Mouse (Mus musculus) c-Kit-positive CD71-positive TER-119-positive erythroid progenitor cells, embryonic 14.5 days (primary cell): Measurements from ENCODE around the gene Guca1b.

Experiments used
- DNase-seq: peaks from one replicate; pipeline ENCODE4 v3.0.0-alpha.2; 2013; ENCODE audit warnings: low spot score

Guca1b gene

DNA sequence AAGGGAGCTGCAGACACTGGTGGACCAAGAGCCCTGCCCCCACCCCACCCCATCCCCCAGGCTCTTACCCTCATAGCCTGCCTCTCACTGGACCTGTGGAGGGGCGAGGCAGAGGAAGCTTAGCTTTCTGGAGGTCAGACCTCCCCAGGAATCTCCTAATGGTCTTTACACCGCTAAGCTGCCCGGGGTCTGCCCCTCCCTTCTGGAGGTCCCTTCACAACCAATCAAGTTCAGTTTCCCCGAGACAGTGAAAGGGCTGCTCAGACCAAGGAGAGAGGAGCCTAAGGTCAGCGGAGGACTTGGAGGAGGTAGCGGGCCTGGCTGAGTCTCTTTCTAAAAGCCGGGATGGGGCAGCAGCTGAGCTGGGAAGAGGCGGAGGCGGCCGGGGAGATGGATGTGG is at the start of gene Guca1b:
Guca1b (plus strand) TSS at position 249 of the 400 bp plus-strand sequence.
- DNase-seq, result no peak

DNA sequence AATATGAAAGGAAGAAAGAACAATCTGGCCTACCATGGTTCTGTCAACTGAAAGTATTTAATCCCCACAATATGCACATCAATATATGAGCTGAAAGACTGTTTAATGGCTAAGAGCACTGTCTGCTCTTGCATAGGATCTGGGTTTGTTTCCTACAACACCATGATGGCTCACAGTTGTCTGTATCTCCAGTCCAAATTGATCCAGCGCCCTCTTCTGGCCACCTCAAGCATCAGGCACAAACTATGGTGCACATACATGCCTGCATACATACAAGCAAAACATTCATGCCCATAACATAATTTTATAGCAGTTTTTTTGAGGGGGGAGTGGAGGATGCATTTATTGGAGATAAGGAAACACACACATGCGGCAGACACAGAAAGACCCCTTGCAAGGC is 42.1 kb upstream of the Guca1b start:
- no peak for DNase-seq

DNA sequence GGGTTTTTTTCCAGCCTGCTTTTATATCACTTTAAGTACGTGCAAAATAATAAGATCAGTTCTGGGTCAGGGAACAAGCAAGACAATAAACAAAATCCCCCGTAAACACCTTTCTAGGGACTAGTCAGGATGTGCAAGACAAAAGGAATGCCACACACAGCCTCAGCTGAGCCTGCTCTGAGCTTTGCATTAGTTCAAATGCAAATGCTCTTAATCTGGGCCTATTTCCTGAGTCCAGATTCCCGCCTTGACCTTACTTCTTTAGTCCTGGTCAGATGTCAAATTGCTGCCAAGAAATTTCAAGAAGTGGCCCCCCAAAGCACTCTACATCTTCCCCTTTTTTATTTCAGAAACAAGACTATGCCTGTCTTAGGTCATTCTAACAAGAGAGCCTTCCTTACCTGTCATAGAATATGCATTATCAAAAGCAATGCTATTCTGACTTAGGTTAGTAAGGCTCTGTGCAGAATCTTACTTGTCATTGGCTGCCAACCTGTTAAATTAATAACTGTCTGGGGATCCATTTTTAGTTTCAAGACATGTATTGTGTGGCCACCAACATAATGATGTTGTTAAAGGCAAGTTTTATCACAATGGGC is 35.4 kb upstream of the Guca1b start:
- no peak for DNase-seq

- peak; percentile 52 for DNase-seq
Measured at GRCm38 (mm10) chr17:47359964-47360363, 25.2 kb upstream of the Guca1b start.

- no peak for DNase-seq
Measured at GRCm38 (mm10) chr17:47361343-47361742, 23.9 kb upstream of the Guca1b start.

- DNase-seq, result peak; percentile 88
Measured at GRCm38 (mm10) chr17:47368401-47369086, 16.6 kb upstream of the Guca1b start, which contains the start of gene Mrps10. Gene Mrps10, plus strand, starts transcription at chr17:47368887.

DNA sequence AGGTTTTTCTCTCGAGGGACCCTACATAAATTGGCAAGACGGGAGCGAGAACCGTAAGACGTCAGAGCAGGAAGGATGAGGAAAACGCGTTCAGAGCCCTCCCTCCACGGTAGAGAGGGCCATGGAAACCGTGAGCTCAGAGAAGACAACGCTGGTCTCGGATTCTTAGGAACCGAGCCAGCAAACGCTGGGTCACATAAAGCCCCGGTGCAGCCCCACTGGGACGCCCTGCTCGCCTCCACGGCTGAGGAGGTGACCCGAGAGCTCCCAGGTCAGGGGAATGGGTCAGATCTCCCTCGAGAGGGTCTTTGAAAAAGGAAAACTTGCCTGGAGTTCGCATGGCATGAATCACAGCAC is 16.1 kb upstream of the Guca1b start:
- no peak for DNase-seq

- peak; percentile 60 for DNase-seq
Measured at GRCm38 (mm10) chr17:47371451-47371850, 13.7 kb upstream of the Guca1b start.

DNA sequence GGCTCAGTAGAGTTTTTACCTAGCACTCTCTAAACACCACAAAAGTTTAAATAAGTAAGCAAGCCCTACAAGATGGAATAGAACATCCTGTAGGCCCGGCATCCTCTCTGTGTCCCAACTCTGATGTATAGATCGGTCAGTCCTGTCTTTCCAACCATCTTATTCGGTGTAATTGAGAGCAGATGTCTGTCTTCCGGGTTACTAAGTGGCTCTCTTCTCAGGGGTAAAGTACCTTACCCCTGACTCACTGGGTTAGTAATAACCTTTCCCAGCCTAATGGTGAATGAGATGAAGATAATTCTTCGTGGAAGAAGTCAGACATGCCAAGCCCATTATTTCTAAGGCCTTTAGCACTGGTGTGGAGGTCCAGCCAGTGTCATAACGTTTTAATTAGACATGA is 11.2 kb upstream of the Guca1b start:
- no peak for DNase-seq

DNA sequence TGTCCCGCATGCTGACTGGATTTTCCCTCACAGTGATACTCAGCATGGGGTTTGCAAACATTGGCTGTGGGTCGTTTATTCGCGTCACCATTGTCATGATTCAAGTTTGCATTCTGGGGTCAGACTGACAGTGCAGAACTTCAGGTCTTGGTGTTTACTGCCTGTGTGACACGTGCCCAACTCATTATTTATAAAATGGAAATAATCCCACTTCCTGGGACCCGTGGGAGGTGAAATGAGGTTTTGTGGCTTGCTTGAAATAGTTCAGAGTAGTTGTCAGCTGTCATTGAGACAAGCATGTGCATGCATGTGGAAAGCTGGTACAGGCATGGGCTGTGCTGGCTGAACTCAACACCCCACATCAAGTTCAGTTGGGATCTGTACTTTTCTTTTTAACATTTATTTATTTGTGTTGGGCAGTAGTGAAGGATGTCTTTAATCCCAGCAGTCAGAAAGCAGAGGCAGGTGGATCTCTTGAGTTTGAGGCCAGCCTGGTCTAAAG is 8.4 kb upstream of the Guca1b start:
- DNase-seq, result no peak

GRCm38 (mm10) chr17:47378133-47378532 is 7.1 kb upstream of the Guca1b start:
- no peak for DNase-seq

DNA sequence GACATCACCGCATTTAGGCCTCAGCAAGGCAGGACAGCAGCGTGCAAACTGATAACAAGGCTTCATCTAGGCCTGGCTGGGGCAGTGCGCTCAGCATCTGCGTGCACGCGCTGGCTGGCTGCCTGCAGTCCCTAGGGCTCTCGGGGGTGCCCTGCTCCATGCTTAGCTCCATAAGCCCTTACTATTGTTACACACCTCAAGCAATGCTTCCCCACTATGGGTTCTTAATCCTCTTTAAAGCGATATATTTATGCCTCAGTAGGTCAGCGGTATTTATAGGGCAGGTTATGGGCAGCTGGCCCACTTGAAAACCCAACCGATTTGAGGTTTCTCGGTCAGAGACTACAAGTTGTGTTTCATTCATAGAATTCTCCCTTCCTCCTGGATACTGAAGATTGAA is 3.3 kb upstream of the Guca1b start:
- DNase-seq, result no peak

- no peak for DNase-seq
Measured at GRCm38 (mm10) chr17:47383266-47383665, 1.9 kb upstream of the Guca1b start.

- no peak for DNase-seq
Measured at GRCm38 (mm10) chr17:47384064-47384463, 1.1 kb upstream of the Guca1b start.

- DNase-seq, result peak; percentile 54
Measured at GRCm38 (mm10) chr17:47386649-47387048, 1.5 kb downstream of the Guca1b start.

DNA sequence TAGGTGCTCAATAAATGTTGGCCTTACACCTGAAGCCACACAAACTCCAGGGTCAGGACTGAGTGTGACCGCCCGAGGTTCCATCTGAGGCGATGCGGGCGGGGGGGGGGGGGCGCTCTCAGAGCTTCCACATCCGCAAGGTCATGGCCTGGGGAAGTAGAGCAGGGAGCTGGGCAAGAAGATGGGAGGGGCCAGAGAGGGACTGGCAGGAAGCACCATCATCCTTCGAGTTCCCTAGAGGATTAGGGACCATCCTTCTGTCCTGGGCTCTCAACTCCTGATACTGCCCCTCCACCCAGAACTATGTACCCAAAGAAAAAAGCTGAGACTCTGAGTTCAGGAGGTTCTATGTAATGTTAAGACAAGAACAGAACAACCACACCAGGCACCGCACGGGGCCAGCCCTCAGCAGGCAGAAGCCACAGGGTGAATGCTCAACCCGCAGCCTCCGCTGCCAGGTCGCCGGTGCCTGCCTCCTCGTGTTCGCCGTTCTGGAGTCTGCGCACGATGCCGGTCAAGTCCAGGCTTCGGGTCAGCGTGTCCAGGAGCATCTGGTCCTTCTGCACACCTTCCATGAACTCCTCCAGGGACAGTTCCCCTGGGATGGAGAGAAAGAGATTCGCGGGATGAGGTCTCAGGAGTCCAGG is 9.2 kb downstream of the Guca1b start:
- DNase-seq, result no peak

- peak; percentile 45 for DNase-seq
Measured at GRCm38 (mm10) chr17:47395376-47395913, 10.3 kb downstream of the Guca1b start.

DNA sequence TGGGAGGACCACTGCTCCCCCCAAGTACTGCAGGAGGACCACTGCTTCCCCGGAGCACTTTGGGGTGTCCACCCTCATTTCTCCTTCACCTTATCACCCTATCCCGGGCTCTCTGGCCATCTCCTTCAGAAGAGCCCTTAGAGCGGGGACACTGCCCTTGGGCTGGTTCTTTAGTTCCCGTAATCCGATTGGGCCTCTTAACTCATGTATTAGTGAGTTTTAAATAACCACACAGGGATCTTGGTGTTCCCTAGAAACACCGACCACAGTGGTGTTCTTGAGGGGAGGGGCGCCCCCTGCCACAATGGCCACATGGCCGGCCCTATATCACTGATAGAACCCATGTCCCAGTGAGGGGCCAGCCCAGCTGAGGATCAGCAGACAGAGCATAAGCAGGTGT is 13.9 kb downstream of the Guca1b start:
- no peak for DNase-seq

GRCm38 (mm10) chr17:47400451-47400850 is 15.3 kb downstream of the Guca1b start, which contains the start of gene Guca1a:
Gene Guca1a, minus strand, starts transcription at chr17:47400584.
- no peak for DNase-seq

- DNase-seq, result no peak
Measured at GRCm38 (mm10) chr17:47407717-47408557, 22.7 kb downstream of the Guca1b start.

- DNase-seq, result peak; percentile 40
Measured at GRCm38 (mm10) chr17:47408558-47408898, 23.3 kb downstream of the Guca1b start.
